Mouse (Mus musculus): ENCODE data around the gene Dlat.

GRCm38 (mm10) chr9:50660431-50660830 is 851 bp upstream of the Dlat start:
- TF ChIP-seq CTCF (IDR thresholded peaks at IDR 0.05; ENCODE audit: extremely low read depth, insufficient read depth, insufficient read length, insufficient replicate concordance) (no peak), POLR2A (IDR thresholded peaks at IDR 0.05; ENCODE audit: low read depth, low read length) (no peak)
